Comparison of ENCODE assay signal across 11 mouse cellular contexts in genomic region chr9:60195502-60195901, GRCm38 (mm10).
DNase-seq lines count a peak whose midpoint lies in the region; ATAC-seq and TF ChIP-seq lines count a peak whose summit lies in the region.
"Had no signal": no experiment of that assay in that cellular context is flagged by ENCODE, and none has a peak within 500 bp of the region (broad histone marks: within the 10 kb centered on the region; RNA-seq: fewer than 3 reads in every experiment).

No protein-coding gene starts in this region.

- no peaks in the 10 kb centered on the region for H3K27me3 ChIP-seq in heart, postnatal 0 days (ENCODE audit: control insufficient read depth, insufficient read depth, low read length)
- H3K27me3 ChIP-seq in lung, embryonic 15.5 days = no peaks in the 10 kb centered on the region
- H3K27me3 ChIP-seq: embryonic facial prominence, embryonic 15.5 days had no signal

- TF ChIP-seq CTCF in heart, postnatal 0 days (IDR thresholded peaks at IDR 0.05; ENCODE audit: low read depth) = peak; percentile 30

- no peak overlapping the region for H3K4me3 ChIP-seq in heart, postnatal 0 days (ENCODE audit: low read depth, low read length)
- H3K4me3 ChIP-seq in lung, embryonic 15.5 days = no peak overlapping the region
- H3K4me3 ChIP-seq: embryonic facial prominence, embryonic 15.5 days; midbrain, embryonic 10.5 days had no signal

- 83% methylated on average over 2 of the region's 2 CpGs for WGBS in heart, postnatal 0 days
- 80% methylated on average over 2 of the region's 2 CpGs for WGBS in lung, embryonic 15.5 days

- no peak for DNase-seq in heart, postnatal 0 days (ENCODE audit: low spot score)
- DNase-seq in heart, adult 8-10 months (ENCODE audit: low spot score) = no peak
- DNase-seq in lung, adult 18-20 months = no peak
- peak; percentile 19 for DNase-seq in ES-CJ7 (ENCODE audit: low read depth, low spot score)
- peak; percentile 10 to 50 for DNase-seq in kidney, postnatal 36 days
- no peak for DNase-seq in gastrocnemius, postnatal 25 days
- no peak for DNase-seq in heart, adult 18-20 months

- no peak overlapping the region for H3K4me2 ChIP-seq in heart, postnatal 0 days (ENCODE audit: low read depth, low read length)
- H3K4me2 ChIP-seq in lung, embryonic 15.5 days = no peak overlapping the region
- H3K4me2 ChIP-seq: embryonic facial prominence, embryonic 15.5 days had no signal

- H3K27ac ChIP-seq in heart, postnatal 0 days (ENCODE audit: low read depth) = no peak overlapping the region
- peak overlapping the region; percentile 37; the same call in 1 of the 2 replicates for H3K27ac ChIP-seq in lung, embryonic 15.5 days
- H3K27ac ChIP-seq: embryonic facial prominence, embryonic 15.5 days; midbrain, embryonic 10.5 days had no signal

- no peak overlapping the region for H3K9ac ChIP-seq in heart, postnatal 0 days (replicated peaks; ENCODE audit: low read depth, low read length)
- H3K9ac ChIP-seq in lung, embryonic 15.5 days = no peak overlapping the region
- H3K9ac ChIP-seq: embryonic facial prominence, embryonic 15.5 days had no signal

- no peaks in the 10 kb centered on the region for H3K4me1 ChIP-seq in heart, postnatal 0 days (ENCODE audit: control insufficient read depth, insufficient read depth)
- peaks cover 14% of the 10 kb centered on the region for H3K4me1 ChIP-seq in lung, embryonic 15.5 days

- no peaks in the 10 kb centered on the region for H3K9me3 ChIP-seq in heart, postnatal 0 days (replicated peaks; ENCODE audit: control insufficient read depth, low read length)
- no peaks in the 10 kb centered on the region for H3K9me3 ChIP-seq in lung, embryonic 15.5 days
- H3K9me3 ChIP-seq: embryonic facial prominence, embryonic 15.5 days; midbrain, embryonic 10.5 days had no signal

- ATAC-seq in heart, postnatal 0 days (ENCODE audit: insufficient read depth, low read depth) = no peak
- ATAC-seq in lung, embryonic 15.5 days (ENCODE audit: borderline replicate concordance, extremely low read depth, low FRiP score, low TSS enrichment) = no peak
- ATAC-seq: intestine, embryonic 16.5 days had no signal

- H3K36me3 ChIP-seq in heart, postnatal 0 days (replicated peaks; ENCODE audit: control insufficient read depth, insufficient read depth, low read length) = no peaks in the 10 kb centered on the region
- H3K36me3 ChIP-seq in lung, embryonic 15.5 days = no peaks in the 10 kb centered on the region
- H3K36me3 ChIP-seq: embryonic facial prominence, embryonic 15.5 days; midbrain, embryonic 10.5 days had no signal

- no peak for TF ChIP-seq EP300 in heart, postnatal 0 days (IDR thresholded peaks at IDR 0.05; ENCODE audit: low read depth)

Comparison
In these comparisons a context has a peak if more than half of its experiments do, and no peak if none do; other contexts are left out.
1. DNase-seq: peak in ES-CJ7 (single experiment) and kidney, postnatal 36 days (2 of 2); none in heart, postnatal 0 days (single experiment), heart, adult 8-10 months (single experiment), lung, adult 18-20 months (0 of 2), gastrocnemius, postnatal 25 days (single experiment) and heart, adult 18-20 months (0 of 2).